Mouse (Mus musculus): ENCODE results near the gene Apln.

DNA sequence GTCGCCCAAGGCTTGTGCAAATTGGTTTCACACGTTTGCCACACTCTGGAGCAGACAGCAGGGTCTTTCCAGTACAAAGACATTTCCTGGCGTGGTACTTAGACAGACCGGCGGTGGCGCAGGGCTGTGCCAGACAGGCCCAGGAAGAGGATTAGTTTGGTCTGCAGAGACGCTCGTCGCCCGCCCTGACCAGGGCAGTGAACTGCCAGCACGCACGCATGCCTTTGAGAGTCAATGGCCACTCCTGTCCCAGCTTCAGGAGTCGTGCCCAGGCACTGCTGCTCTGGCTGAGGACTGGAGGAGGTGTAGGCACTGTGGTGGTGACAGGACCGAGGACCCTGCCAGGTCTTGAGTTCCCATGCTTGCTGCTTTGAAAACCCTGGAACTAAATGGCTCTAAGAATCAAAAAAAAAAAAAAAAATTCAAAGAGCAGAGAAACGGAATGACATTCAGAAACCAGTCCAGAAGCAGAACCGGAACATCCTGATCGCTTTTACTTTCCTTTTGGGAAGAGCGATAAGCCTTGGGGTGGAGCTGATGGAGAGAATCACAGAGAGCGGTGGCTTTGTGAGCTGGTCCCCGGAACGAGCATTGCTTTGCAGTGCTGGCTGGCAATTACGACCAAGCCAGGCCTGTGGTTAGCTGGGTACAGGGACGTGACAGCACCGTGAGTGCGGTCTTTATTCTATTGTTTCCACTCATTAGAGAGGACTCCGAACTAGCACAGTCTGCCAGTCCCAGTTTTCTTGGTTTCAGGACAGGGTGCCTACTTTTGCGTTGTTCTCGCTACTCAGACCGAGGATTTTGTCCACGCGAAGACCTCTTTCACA, 19.7 kb upstream of the Apln start:
- TF ChIP-seq CTCF (IDR thresholded peaks at IDR 0.05; ENCODE audit: low read depth, low read length) = no peak
- no peak for TF ChIP-seq POLR2A (IDR thresholded peaks at IDR 0.05; ENCODE audit: borderline replicate concordance, low read depth, low read length)

All from bone marrow macrophage, adult 2 months (primary cell).